20 mouse cellular contexts compared by ENCODE assay signal in genomic region chr3:108499826-108500225, GRCm38 (mm10). TPM values are rescaled to one million over a fixed set of nuclear protein-coding genes. Genes with fewer than 3 reads are reported as not detected.
A peak's percentile ranks its signal among the peaks of the same experiment; 100 is the strongest.
DNase-seq lines count a peak whose midpoint lies in the region; ATAC-seq lines count a peak whose summit lies in the region.
"Had no signal": no experiment of that assay in that cellular context is flagged by ENCODE, and none has a peak within 500 bp of the region (broad histone marks: within the 10 kb centered on the region; RNA-seq: fewer than 3 reads in every experiment).

No protein-coding gene starts in this region.

- no peak overlapping the region for H3K4me3 ChIP-seq in midbrain, embryonic 11.5 days (ENCODE audit: low read depth, low read length)
- no peak overlapping the region for H3K4me3 ChIP-seq in midbrain, embryonic 10.5 days
- H3K4me3 ChIP-seq in intestine, embryonic 15.5 days (replicated peaks): no peak overlapping the region
- H3K4me3 ChIP-seq: embryonic facial prominence, embryonic 13.5 days; forebrain, embryonic 10.5 days; heart, adult 2 months; midbrain, embryonic 13.5 days had no signal

- ATAC-seq in midbrain, embryonic 11.5 days (ENCODE audit: low FRiP score): no peak
- peak; percentile 94 for ATAC-seq in cerebellum, adult (ENCODE audit: insufficient number of reproducible peaks, low FRiP score, low TSS enrichment)
- ATAC-seq in granulocyte monocyte progenitor cell, adult 5-6 weeks (replicated peaks; ENCODE audit: poor library complexity, severe bottlenecking): no peak
- no peak for ATAC-seq in intestine, embryonic 15.5 days
- ATAC-seq: intestine, postnatal 0 days; midbrain, embryonic 13.5 days had no signal

- H3K9ac ChIP-seq in midbrain, embryonic 11.5 days (ENCODE audit: low read length): no peak overlapping the region
- H3K9ac ChIP-seq in intestine, embryonic 15.5 days: no peak overlapping the region
- H3K9ac ChIP-seq: embryonic facial prominence, embryonic 13.5 days; liver, embryonic 14.5 days; midbrain, embryonic 13.5 days had no signal

- 75% methylated on average over 8 of the region's 8 CpGs for WGBS in midbrain, embryonic 11.5 days
- WGBS in midbrain, embryonic 10.5 days: 76% methylated on average over 8 of the region's 8 CpGs
- WGBS in intestine, embryonic 15.5 days: 65% methylated on average over 8 of the region's 8 CpGs

- H3K27me3 ChIP-seq in midbrain, embryonic 11.5 days (ENCODE audit: control insufficient read depth, insufficient read depth, low read length): no peaks in the 10 kb centered on the region
- no peaks in the 10 kb centered on the region for H3K27me3 ChIP-seq in midbrain, embryonic 10.5 days (ENCODE audit: low read depth, poor library complexity, severe bottlenecking)
- no peaks in the 10 kb centered on the region for H3K27me3 ChIP-seq in intestine, embryonic 15.5 days (replicated peaks)
- H3K27me3 ChIP-seq: embryonic facial prominence, embryonic 13.5 days; midbrain, embryonic 13.5 days had no signal

- no peaks in the 10 kb centered on the region for H3K9me3 ChIP-seq in midbrain, embryonic 11.5 days (ENCODE audit: control insufficient read depth, low read length)
- no peaks in the 10 kb centered on the region for H3K9me3 ChIP-seq in midbrain, embryonic 10.5 days (replicated peaks)
- H3K9me3 ChIP-seq in intestine, embryonic 15.5 days: no peaks in the 10 kb centered on the region
- H3K9me3 ChIP-seq: embryonic facial prominence, embryonic 13.5 days; forebrain, embryonic 10.5 days; midbrain, embryonic 13.5 days had no signal

- 0 out of 2 replicates have a peak, but pooled peaks cover 2% of the 10 kb centered on the region for H3K4me1 ChIP-seq in midbrain, embryonic 11.5 days (ENCODE audit: control insufficient read depth, insufficient read depth, low read length)
- peaks cover 25% of the 10 kb centered on the region for H3K4me1 ChIP-seq in midbrain, embryonic 10.5 days
- H3K4me1 ChIP-seq in intestine, embryonic 15.5 days (replicated peaks): no peaks in the 10 kb centered on the region

- H3K27ac ChIP-seq in midbrain, embryonic 11.5 days (ENCODE audit: low read depth, low read length): no peak overlapping the region
- H3K27ac ChIP-seq in midbrain, embryonic 10.5 days (replicated peaks): no peak overlapping the region
- H3K27ac ChIP-seq in intestine, embryonic 15.5 days: no peak overlapping the region
- H3K27ac ChIP-seq: embryonic facial prominence, embryonic 13.5 days; forebrain, embryonic 10.5 days; heart, adult 2 months; liver, embryonic 14.5 days; midbrain, embryonic 13.5 days had no signal

- peak; percentile 69 for DNase-seq in midbrain, embryonic 11.5 days (ENCODE audit: low spot score, missing footprints)
- DNase-seq in midbrain, embryonic 10.5 days (ENCODE audit: low spot score): no peak
- peak; percentile 96 to 98 for DNase-seq in cerebellum, postnatal 14 days
- peak; percentile 32 to 47 for DNase-seq in kidney, postnatal 36 days
- DNase-seq: adrenal gland, postnatal 14 days; heart, adult 2 months; lung, postnatal 14 days; right cerebral cortex, postnatal 4 days; thymus, postnatal 36 days had no signal

- H3K36me3 ChIP-seq in midbrain, embryonic 11.5 days (ENCODE audit: control insufficient read depth, insufficient read depth, low read length): no peaks in the 10 kb centered on the region
- H3K36me3 ChIP-seq in midbrain, embryonic 10.5 days: no peaks in the 10 kb centered on the region
- H3K36me3 ChIP-seq in intestine, embryonic 15.5 days: no peaks in the 10 kb centered on the region
- H3K36me3 ChIP-seq: embryonic facial prominence, embryonic 13.5 days; forebrain, embryonic 10.5 days; midbrain, embryonic 13.5 days had no signal

- H3K4me2 ChIP-seq in midbrain, embryonic 11.5 days: no peak overlapping the region
- no peak overlapping the region for H3K4me2 ChIP-seq in intestine, embryonic 15.5 days (replicated peaks)
- H3K4me2 ChIP-seq: embryonic facial prominence, embryonic 13.5 days; midbrain, embryonic 13.5 days had no signal

RNA-seq across cellular contexts. Expression of gene 1700013F07Rik, which starts 34.1 kb away (rescaled TPM):
- polyA plus RNA-seq in midbrain, embryonic 11.5 days (2014; fragmentation: Nextera tagmentation; extraction: Ambion mirVana): 0.51 and 0.72 TPM in 2 replicates
- 0.49 and 0.63 TPM in 2 replicates for polyA plus RNA-seq in midbrain, embryonic 10.5 days (2016; fragmentation: Nextera tagmentation; extraction: Ambion mirVana)
- not detected in 2 replicates for total RNA-seq in granulocyte monocyte progenitor cell, adult 5-6 weeks (2014; fragmentation: Nextera tagmentation)
- total RNA-seq in granulocyte monocyte progenitor cell, adult 5-6 weeks (2017): not detected in 2 replicates
- 0.34 TPM in 1 of 2 replicates, not detected in the other for polyA plus RNA-seq in intestine, embryonic 15.5 days (2015; fragmentation: Nextera tagmentation; extraction: Ambion mirVana)
- total RNA-seq: adrenal gland, postnatal 14 days; heart, adult 2 months; heart, postnatal 25 days had no signal
- polyA plus RNA-seq: embryonic facial prominence, embryonic 13.5 days; intestine, postnatal 0 days; limb, embryonic 11.5 days; liver, embryonic 14.5 days; neural tube, embryonic 11.5 days had no signal

RNA-seq across cellular contexts. Expression of gene 5330417C22Rik, which starts 36.5 kb away (rescaled TPM):
- 2.7 and 2.9 TPM in 2 replicates for polyA plus RNA-seq in midbrain, embryonic 11.5 days (2014; fragmentation: Nextera tagmentation; extraction: Ambion mirVana)
- 2.6 and 3.2 TPM in 2 replicates for polyA plus RNA-seq in midbrain, embryonic 10.5 days (2016; fragmentation: Nextera tagmentation; extraction: Ambion mirVana)
- 0.15 TPM in 1 of 2 replicates, not detected in the other for total RNA-seq in granulocyte monocyte progenitor cell, adult 5-6 weeks (2014; fragmentation: Nextera tagmentation)
- total RNA-seq in granulocyte monocyte progenitor cell, adult 5-6 weeks (2017): 0.13 TPM in 1 of 2 replicates, not detected in the other
- polyA plus RNA-seq in intestine, embryonic 15.5 days (2015; fragmentation: Nextera tagmentation; extraction: Ambion mirVana): 17.1 and 26.7 TPM in 2 replicates

RNA-seq across cellular contexts. Expression of gene Sars, which starts 54.8 kb away (rescaled TPM):
- 196 and 213 TPM in 2 replicates for polyA plus RNA-seq in midbrain, embryonic 11.5 days (2014; fragmentation: Nextera tagmentation; extraction: Ambion mirVana)
- 179 and 187 TPM in 2 replicates for polyA plus RNA-seq in midbrain, embryonic 10.5 days (2016; fragmentation: Nextera tagmentation; extraction: Ambion mirVana)
- 30.9 and 36.2 TPM in 2 replicates for total RNA-seq in granulocyte monocyte progenitor cell, adult 5-6 weeks (2014; fragmentation: Nextera tagmentation)
- total RNA-seq in granulocyte monocyte progenitor cell, adult 5-6 weeks (2017): 196 and 259 TPM in 2 replicates
- 145 and 150 TPM in 2 replicates for polyA plus RNA-seq in intestine, embryonic 15.5 days (2015; fragmentation: Nextera tagmentation; extraction: Ambion mirVana)
